Mouse (Mus musculus): ENCODE results near the gene Ybx2. TPM values are rescaled to one million over a fixed set of nuclear protein-coding genes. Genes with fewer than 3 reads are reported as not detected.

Gene Ybx2
- polyA plus RNA-seq, 1 experiment = 1.5 TPM

- WGBS = 4% methylated on average over 58 of the region's 59 CpGs
- no peak overlapping the region for H3K4me3 ChIP-seq (replicated peaks; ENCODE audit: control insufficient read depth, low read depth, low read length)
- H3K27ac ChIP-seq (ENCODE audit: control insufficient read depth, insufficient read depth, low read depth, low read length, poor library complexity) = no peak overlapping the region
- TF ChIP-seq POLR2A (IDR thresholded peaks at IDR 0.05; ENCODE audit: borderline replicate concordance, control insufficient read depth, low read depth, low read length) (no peak), CTCF (IDR thresholded peaks at IDR 0.05; ENCODE audit: control insufficient read depth, insufficient read depth, low read length) (no peak)
- peaks cover 3% of the 10 kb centered on the region; the same call in 1 of the 2 replicates for H3K4me1 ChIP-seq (ENCODE audit: control insufficient read depth, insufficient read depth, low read length)
Measured at GRCm38 (mm10) chr11:69966006-69966859, 30.6 kb downstream of the Ybx2 start.

GRCm38 (mm10) chr11:69966860-69967517 is 31.4 kb downstream of the Ybx2 start:
- no peak for TF ChIP-seq POLR2A (IDR thresholded peaks at IDR 0.05; ENCODE audit: borderline replicate concordance, control insufficient read depth, low read depth, low read length)
- TF ChIP-seq CTCF (IDR thresholded peaks at IDR 0.05; ENCODE audit: control insufficient read depth, insufficient read depth, low read length) = no peak
- whole genome bisulfite sequencing = 37% methylated on average over 17 of the region's 17 CpGs
- Histone ChIP-seq H3K4me1 (ENCODE audit: control insufficient read depth, insufficient read depth, low read length) (peaks cover 3% of the 10 kb centered on the region; the same call in 1 of the 2 replicates), H3K27ac (ENCODE audit: control insufficient read depth, insufficient read depth, low read depth, low read length, poor library complexity) (no peak overlapping the region), H3K4me3 (replicated peaks; ENCODE audit: control insufficient read depth, low read depth, low read length) (no peak overlapping the region)

- no peak overlapping the region for H3K27ac ChIP-seq (ENCODE audit: control insufficient read depth, insufficient read depth, low read depth, low read length, poor library complexity)
- WGBS = 79% methylated on average over 4 of the region's 4 CpGs
- TF ChIP-seq POLR2A (IDR thresholded peaks at IDR 0.05; ENCODE audit: borderline replicate concordance, control insufficient read depth, low read depth, low read length) (no peak), CTCF (IDR thresholded peaks at IDR 0.05; ENCODE audit: control insufficient read depth, insufficient read depth, low read length) (no peak)
- peaks cover 1% of the 10 kb centered on the region; the same call in 1 of the 2 replicates for H3K4me1 ChIP-seq (ENCODE audit: control insufficient read depth, insufficient read depth, low read length)
- H3K4me3 ChIP-seq (replicated peaks; ENCODE audit: control insufficient read depth, low read depth, low read length) = no peak overlapping the region
Measured at GRCm38 (mm10) chr11:69968793-69969192, 33.2 kb downstream of the Ybx2 start.

- no peak overlapping the region for H3K27ac ChIP-seq (ENCODE audit: control insufficient read depth, insufficient read depth, low read depth, low read length, poor library complexity)
- 77% methylated on average over 6 of the region's 6 CpGs for WGBS
- no peak overlapping the region for H3K4me3 ChIP-seq (replicated peaks; ENCODE audit: control insufficient read depth, low read depth, low read length)
- TF ChIP-seq CTCF (IDR thresholded peaks at IDR 0.05; ENCODE audit: control insufficient read depth, insufficient read depth, low read length) = no peak
- no peak for TF ChIP-seq POLR2A (IDR thresholded peaks at IDR 0.05; ENCODE audit: borderline replicate concordance, control insufficient read depth, low read depth, low read length)
- peaks cover 1% of the 10 kb centered on the region; the same call in 1 of the 2 replicates for H3K4me1 ChIP-seq (ENCODE audit: control insufficient read depth, insufficient read depth, low read length)
Measured at GRCm38 (mm10) chr11:69970222-69970621, 34.6 kb downstream of the Ybx2 start.

GRCm38 (mm10) chr11:69970775-69971174 is 35.2 kb downstream of the Ybx2 start:
- Histone ChIP-seq H3K27ac (ENCODE audit: control insufficient read depth, insufficient read depth, low read depth, low read length, poor library complexity) (no peak overlapping the region), H3K4me1 (ENCODE audit: control insufficient read depth, insufficient read depth, low read length) (peaks cover 1% of the 10 kb centered on the region; the same call in 1 of the 2 replicates), H3K4me3 (replicated peaks; ENCODE audit: control insufficient read depth, low read depth, low read length) (no peak overlapping the region)
- TF ChIP-seq POLR2A (IDR thresholded peaks at IDR 0.05; ENCODE audit: borderline replicate concordance, control insufficient read depth, low read depth, low read length) (no peak), CTCF (IDR thresholded peaks at IDR 0.05; ENCODE audit: control insufficient read depth, insufficient read depth, low read length) (no peak)
- WGBS = 69% methylated on average over 3 of the region's 3 CpGs

GRCm38 (mm10) chr11:69974907-69975306 is 39.3 kb downstream of the Ybx2 start:
- Histone ChIP-seq H3K4me1 (ENCODE audit: control insufficient read depth, insufficient read depth, low read length) (no peaks in the 10 kb centered on the region), H3K27ac (ENCODE audit: control insufficient read depth, insufficient read depth, low read depth, low read length, poor library complexity) (no peak overlapping the region), H3K4me3 (replicated peaks; ENCODE audit: control insufficient read depth, low read depth, low read length) (no peak overlapping the region)
- no peak for TF ChIP-seq POLR2A (IDR thresholded peaks at IDR 0.05; ENCODE audit: borderline replicate concordance, control insufficient read depth, low read depth, low read length)
- no peak for TF ChIP-seq CTCF (IDR thresholded peaks at IDR 0.05; ENCODE audit: control insufficient read depth, insufficient read depth, low read length)
- 87% methylated on average over 2 of the region's 2 CpGs for WGBS

- TF ChIP-seq CTCF (IDR thresholded peaks at IDR 0.05; ENCODE audit: control insufficient read depth, insufficient read depth, low read length) (no peak), POLR2A (IDR thresholded peaks at IDR 0.05; ENCODE audit: borderline replicate concordance, control insufficient read depth, low read depth, low read length) (no peak)
- WGBS = 79% methylated on average over 4 of the region's 4 CpGs
- H3K4me1 ChIP-seq (ENCODE audit: control insufficient read depth, insufficient read depth, low read length) = no peaks in the 10 kb centered on the region
- H3K27ac ChIP-seq (ENCODE audit: control insufficient read depth, insufficient read depth, low read depth, low read length, poor library complexity) = no peak overlapping the region
- no peak overlapping the region for H3K4me3 ChIP-seq (replicated peaks; ENCODE audit: control insufficient read depth, low read depth, low read length)
Measured at GRCm38 (mm10) chr11:69976271-69976670, 40.7 kb downstream of the Ybx2 start.

GRCm38 (mm10) chr11:69979827-69980195 is 44.2 kb downstream of the Ybx2 start:
- WGBS = 3% methylated on average over 16 of the region's 16 CpGs
- no peaks in the 10 kb centered on the region; the same call in 1 of the 2 replicates for H3K4me1 ChIP-seq (ENCODE audit: control insufficient read depth, insufficient read depth, low read length)
- TF ChIP-seq CTCF (IDR thresholded peaks at IDR 0.05; ENCODE audit: control insufficient read depth, insufficient read depth, low read length) = peak; percentile 22; the same call in 1 of the 2 replicates
- TF ChIP-seq POLR2A (IDR thresholded peaks at IDR 0.05; ENCODE audit: borderline replicate concordance, control insufficient read depth, low read depth, low read length) = peak; percentile 44; the same call in 1 of the 2 replicates
- peak overlapping the region; percentile 72 for H3K4me3 ChIP-seq (replicated peaks; ENCODE audit: control insufficient read depth, low read depth, low read length)
- peak overlapping the region; percentile 93 for H3K27ac ChIP-seq (ENCODE audit: control insufficient read depth, insufficient read depth, low read depth, low read length, poor library complexity)
